Mouse (Mus musculus) hindbrain, postnatal 0 days (tissue): ENCODE measurements at regions not wholly inside any gene's neighbourhood (a gene's known extent, or its start where the extent isn't known, plus 50 kb on each side); places are given as distances from the start of the nearest gene placed in this dataset.
A peak's percentile ranks its signal among the peaks of the same experiment; 100 is the strongest.

Experiments used
- ATAC-seq: fragments of 200-750 bp; cut with Nextera tagmentation; 2 replicates; pipeline ENCODE4 v1.8.0; 2017; ENCODE audit warnings: mild to moderate bottlenecking, moderate TSS enrichment, moderate library complexity
- DNase-seq: peaks from one replicate; pipeline ENCODE4 v3.0.0-alpha.2; 2015; ENCODE audit warnings: low spot score
- H3K27ac ChIP-seq: fragments of 300-500 bp; sonication (generic); 2 replicates; pipeline ENCODE4 v1.5.1; 2014; ENCODE audit warnings: mild to moderate bottlenecking
- H3K27me3 ChIP-seq: fragments of 300-500 bp; sonication (generic); 2 replicates; pipeline ENCODE4 v1.6.1; 2014; ENCODE audit warnings: low read length, mixed read lengths; ENCODE audit not compliant: insufficient read depth
- H3K36me3 ChIP-seq: fragments of 300-500 bp; sonication (generic); 2 replicates; pipeline ENCODE4 v1.6.1; 2014; ENCODE audit warnings: low read length, mixed read lengths; ENCODE audit not compliant: insufficient read depth
- H3K4me1 ChIP-seq: fragments of 300-500 bp; sonication (generic); 2 replicates; pipeline ENCODE4 v1.6.1; 2014; ENCODE audit warnings: antibody characterized with exemption, low read length, mixed read lengths; ENCODE audit not compliant: insufficient read depth
- H3K4me2 ChIP-seq: fragments of 300-500 bp; sonication (generic); 2 replicates; pipeline ENCODE4 v1.6.1; 2014; ENCODE audit warnings: low read depth, mild to moderate bottlenecking, low read length, moderate library complexity, mixed read lengths
- H3K4me3 ChIP-seq: fragments of 300-500 bp; sonication (generic); 2 replicates; pipeline ENCODE4 v1.5.1; 2014; ENCODE audit warnings: low read length
- H3K9ac ChIP-seq: fragments of 300-500 bp; sonication (generic); replicated peaks from 2 replicates; pipeline ENCODE4 v1.6.1; 2014; ENCODE audit warnings: mild to moderate bottlenecking, low read length, moderate library complexity, mixed read lengths
- H3K9me3 ChIP-seq: fragments of 300-500 bp; sonication (generic); 2 replicates; pipeline ENCODE4 v1.6.1; 2016; ENCODE audit warnings: low read length, mixed read lengths
- CTCF ChIP-seq: IDR thresholded peaks from 2 replicates; pipeline ENCODE4 v1.5.1; 2016; ENCODE audit warnings: antibody characterized with exemption, control low read depth, low read depth
- WGBS: fragments of 180-500 bp; shearing (Covaris S2); extraction: QIAGEN DNeasy Blood & Tissue Kit; methylation state at CpG from one replicate; pipeline ENCODE4 v1.1.7; 2014; 5-methylcytosine and 5-hydroxymethylcytosine counted together

DNA sequence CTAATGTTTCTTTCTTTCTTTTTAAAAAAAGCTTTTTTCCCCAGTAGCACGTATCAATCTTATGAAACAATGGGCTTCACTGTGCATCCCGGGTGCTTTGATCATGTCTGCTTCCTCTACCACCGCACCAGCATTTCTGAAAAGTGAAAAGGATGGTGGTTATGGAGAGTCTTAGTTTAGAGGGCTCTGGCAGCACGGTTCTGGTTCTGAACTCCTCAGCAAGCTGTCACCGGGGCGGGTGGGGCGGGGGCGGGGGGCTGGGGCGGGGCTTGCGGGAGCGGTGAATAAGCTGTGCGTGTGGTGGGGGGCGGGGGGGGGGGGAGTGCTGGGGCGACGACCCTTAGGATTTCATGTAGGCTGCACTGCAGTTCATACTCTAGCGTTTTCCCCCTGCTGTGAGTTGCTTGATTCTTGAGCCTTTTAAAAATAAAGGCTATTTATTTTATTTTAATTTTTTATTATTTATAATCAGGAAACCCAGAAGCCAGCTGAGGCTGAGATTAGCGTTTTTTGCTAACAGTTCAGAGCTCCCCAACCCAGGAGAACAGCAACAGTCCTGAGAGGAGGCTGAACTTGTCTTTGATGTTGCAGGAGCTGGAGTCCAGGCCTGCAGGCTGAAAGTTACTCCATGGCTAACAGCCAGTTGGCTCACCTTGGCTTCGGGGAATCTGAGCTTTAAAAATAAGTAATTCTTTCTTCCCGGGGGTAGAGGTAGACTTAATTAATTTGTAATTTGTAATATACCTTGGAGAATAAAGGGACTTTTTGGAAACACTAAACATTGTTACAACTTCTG, 59.2 kb upstream of the Tut7 start:
- Histone ChIP-seq H3K9me3 (no peaks in the 10 kb centered on the region), H3K9ac (no peak overlapping the region), H3K27me3 (no peaks in the 10 kb centered on the region), H3K4me2 (peak overlapping the region; percentile 50), H3K4me3 (peak overlapping the region; percentile 8; the same call in 1 of the 2 replicates), H3K4me1 (no peaks in the 10 kb centered on the region), H3K36me3 (no peaks in the 10 kb centered on the region), H3K27ac (no peak overlapping the region; the same call in 1 of the 2 replicates)
- no peak for TF ChIP-seq CTCF
- WGBS: 8% methylated on average over 13 of the region's 19 CpGs
- 0 out of 2 replicates have a peak, but pooled peaks have one; percentile 38 for ATAC-seq
- DNase-seq: peak; percentile 46

DNA sequence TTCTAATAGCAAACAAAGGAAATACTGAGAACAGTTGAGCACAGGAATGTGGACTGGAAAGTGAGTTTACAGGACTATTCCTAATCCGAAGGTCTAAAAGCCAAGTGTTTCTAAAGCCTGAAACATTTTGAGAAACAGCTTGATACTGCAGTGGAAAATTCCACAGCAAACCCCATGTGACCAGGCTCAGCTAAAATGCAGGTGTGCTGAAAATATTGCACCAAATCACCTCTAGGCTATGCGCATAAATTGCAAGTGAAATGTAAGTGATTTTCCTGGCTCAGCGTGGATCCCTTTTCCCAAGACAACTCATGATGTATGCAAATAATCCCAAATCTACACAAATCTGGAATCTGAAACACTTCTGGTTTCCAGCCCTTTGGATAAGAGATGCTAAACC, 57.1 kb upstream of the Tut7 start:
- DNase-seq (peak; percentile 19), ATAC-seq (no peak)
- Histone ChIP-seq H3K9ac (no peak overlapping the region), H3K4me1 (no peaks in the 10 kb centered on the region), H3K27me3 (no peaks in the 10 kb centered on the region), H3K9me3 (no peaks in the 10 kb centered on the region), H3K27ac (no peak overlapping the region), H3K4me3 (no peak overlapping the region), H3K36me3 (no peaks in the 10 kb centered on the region), H3K4me2 (no peak overlapping the region)
- WGBS: 63% methylated on average over 3 of the region's 3 CpGs
- TF ChIP-seq CTCF: no peak

- Histone ChIP-seq H3K4me1 (no peaks in the 10 kb centered on the region), H3K27ac (no peak overlapping the region), H3K4me3 (no peak overlapping the region), H3K9ac (no peak overlapping the region), H3K27me3 (no peaks in the 10 kb centered on the region), H3K4me2 (no peak overlapping the region), H3K36me3 (no peaks in the 10 kb centered on the region), H3K9me3 (no peaks in the 10 kb centered on the region)
- 44% methylated on average over 2 of the region's 2 CpGs for WGBS
- DNase-seq: no peak
- TF ChIP-seq CTCF: no peak
- no peak for ATAC-seq
Measured at GRCm38 (mm10) chr13:59875637-59876036, 52.7 kb upstream of the Tut7 start.

DNA sequence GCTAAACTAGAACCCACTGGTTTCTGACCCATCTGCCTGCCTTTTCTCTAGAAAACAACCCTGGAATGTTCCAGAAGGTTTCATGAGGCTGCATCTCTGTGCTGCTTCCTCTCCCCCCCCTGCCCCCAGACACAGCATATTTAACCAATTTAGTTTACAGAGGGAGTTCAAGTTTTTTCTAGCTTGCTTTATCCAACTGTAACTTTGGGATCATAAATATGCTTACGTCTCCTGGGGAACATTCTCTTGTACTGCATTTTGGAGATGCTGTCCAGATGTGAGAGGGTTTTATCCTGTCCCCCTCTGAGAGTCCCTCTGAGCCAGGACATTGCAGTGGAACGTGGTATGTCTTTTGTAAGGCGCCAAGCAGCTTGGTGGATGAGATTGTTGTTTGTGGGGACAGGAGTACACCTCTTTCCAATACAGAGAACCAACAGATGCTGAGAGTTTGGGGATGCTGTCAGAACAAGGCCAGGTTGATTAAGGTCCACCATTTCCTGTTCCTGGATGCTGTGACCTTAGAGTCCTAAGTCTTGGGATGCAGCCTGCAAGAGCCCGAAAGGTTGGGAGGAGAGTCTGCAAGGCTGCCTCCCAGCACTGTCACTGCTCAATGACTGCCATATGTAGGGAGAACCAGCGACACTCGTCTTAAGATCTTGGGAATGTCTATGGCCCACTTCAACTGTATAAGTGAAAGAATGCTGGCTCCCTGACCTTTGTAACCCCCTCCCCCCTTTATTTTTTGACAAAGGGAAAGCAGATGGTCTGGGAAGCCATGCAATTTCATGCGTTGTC, 51.4 kb upstream of the Tut7 start:
- no peaks in the 10 kb centered on the region for H3K9me3 ChIP-seq
- ATAC-seq (no peak), DNase-seq (no peak)
- no peaks in the 10 kb centered on the region for H3K27me3 ChIP-seq
- no peak for TF ChIP-seq CTCF
- no peaks in the 10 kb centered on the region for H3K4me1 ChIP-seq
- no peak overlapping the region for H3K4me3 ChIP-seq
- no peak overlapping the region for H3K9ac ChIP-seq
- H3K4me2 ChIP-seq: no peak overlapping the region
- no peak overlapping the region for H3K27ac ChIP-seq
- no peaks in the 10 kb centered on the region for H3K36me3 ChIP-seq
- WGBS: 72% methylated on average over 7 of the region's 7 CpGs
